Mouse (Mus musculus) yolk sac, embryonic 10.5 days (tissue): ENCODE measurements around the gene Cldn9.

Experiments
- DNase-seq: peaks from one replicate; pipeline ENCODE4 v3.0.0-alpha.2; 2017; ENCODE audit warnings: low spot score

The Cldn9 gene

GRCm38 (mm10) chr17:23651363-23651762, 32.5 kb downstream of the Cldn9 start:
- no peak for DNase-seq

GRCm38 (mm10) chr17:23645894-23646293, 37.9 kb downstream of the Cldn9 start:
- no peak for DNase-seq

- DNase-seq = no peak
Observed at GRCm38 (mm10) chr17:23644613-23645495, 39.0 kb downstream of the Cldn9 start, which contains the start of gene Mmp25. TSS of gene Mmp25 (minus strand) at chr17:23645277.
